Mouse (Mus musculus): ENCODE measurements at regions not wholly inside any gene's neighbourhood (a gene's known extent, or its start where the extent isn't known, plus 50 kb on each side); places are given as distances from the start of the nearest gene placed in this dataset.

GRCm38 (mm10) chr13:37468304-37469178 is 123.5 kb downstream of the Ly86 start:
- H3K27me3 ChIP-seq (ENCODE audit: control insufficient read depth, insufficient read depth, low read length), result no peaks in the 10 kb centered on the region; the same call in 1 of the 2 replicates
- H3K27ac ChIP-seq, result no peak overlapping the region
- H3K4me3 ChIP-seq (ENCODE audit: insufficient read depth in 1 of 2, low read depth in 2 of 2, low read length in 2 of 2), result no peak overlapping the region
- no peak overlapping the region for H3K4me2 ChIP-seq (ENCODE audit: low read depth)
- 56% methylated on average over 17 of the region's 17 CpGs for WGBS (ENCODE audit: insufficient replicate concordance)
- ATAC-seq (ENCODE audit: insufficient read depth), result no peak
- H3K36me3 ChIP-seq (replicated peaks; ENCODE audit: control insufficient read depth, insufficient read depth, low read depth), result no peaks in the 10 kb centered on the region
- H3K4me1 ChIP-seq (replicated peaks; ENCODE audit: control insufficient read depth in 2 of 2, insufficient read depth in 2 of 2, low read length in 1 of 2), result peaks cover 0 to 8% of the 10 kb centered on the region in 2 experiments; a peak in 1 of 4 replicates
- DNase-seq (ENCODE audit: low read depth in 3 of 3, low spot score in 3 of 3), result no peak
- no peaks in the 10 kb centered on the region for H3K9me3 ChIP-seq (ENCODE audit: control insufficient read depth, low read length)
- no peak for TF ChIP-seq CTCF (IDR thresholded peaks at IDR 0.05; ENCODE audit: low read depth)
- TF ChIP-seq EP300 (IDR thresholded peaks at IDR 0.05; ENCODE audit: low read depth), result no peak
- H3K9ac ChIP-seq (replicated peaks), result no peak overlapping the region

- DNase-seq (ENCODE audit: low read depth in 3 of 3, low spot score in 3 of 3) (no peak), ATAC-seq (ENCODE audit: insufficient read depth) (no peak)
- Histone ChIP-seq H3K4me2 (ENCODE audit: low read depth) (no peak overlapping the region), H3K4me3 (ENCODE audit: insufficient read depth in 1 of 2, low read depth in 2 of 2, low read length in 2 of 2) (no peak overlapping the region), H3K27ac (no peak overlapping the region), H3K9ac (replicated peaks) (no peak overlapping the region), H3K27me3 (ENCODE audit: control insufficient read depth, insufficient read depth, low read length) (no peaks in the 10 kb centered on the region; the same call in 1 of the 2 replicates), H3K4me1 (replicated peaks; ENCODE audit: control insufficient read depth in 2 of 2, insufficient read depth in 2 of 2, low read length in 1 of 2) (peaks cover 0 to 12% of the 10 kb centered on the region in 2 experiments; a peak in 2 of 4 replicates), H3K36me3 (replicated peaks; ENCODE audit: control insufficient read depth, insufficient read depth, low read depth) (no peaks in the 10 kb centered on the region), H3K9me3 (ENCODE audit: control insufficient read depth, low read length) (no peaks in the 10 kb centered on the region)
- WGBS (ENCODE audit: insufficient replicate concordance), result 15% methylated on average over 11 of the region's 11 CpGs
- TF ChIP-seq CTCF (IDR thresholded peaks at IDR 0.05; ENCODE audit: low read depth) (no peak), EP300 (IDR thresholded peaks at IDR 0.05; ENCODE audit: low read depth) (no peak)
These were observed 125.4 kb downstream of the Ly86 start for GRCm38 (mm10) chr13:37470230-37470907.

GRCm38 (mm10) chr13:37473359-37473758 is 128.4 kb downstream of the Ly86 start:
- 82% methylated on average over 1 of the region's 1 CpGs for WGBS (ENCODE audit: insufficient replicate concordance)
- Histone ChIP-seq H3K4me3 (ENCODE audit: insufficient read depth in 1 of 2, low read depth in 2 of 2, low read length in 2 of 2) (no peak overlapping the region), H3K27ac (no peak overlapping the region), H3K9ac (replicated peaks) (no peak overlapping the region), H3K4me2 (ENCODE audit: low read depth) (no peak overlapping the region), H3K27me3 (ENCODE audit: control insufficient read depth, insufficient read depth, low read length) (no peaks in the 10 kb centered on the region; the same call in 1 of the 2 replicates), H3K9me3 (ENCODE audit: control insufficient read depth, low read length) (no peaks in the 10 kb centered on the region), H3K36me3 (replicated peaks; ENCODE audit: control insufficient read depth, insufficient read depth, low read depth) (no peaks in the 10 kb centered on the region), H3K4me1 (replicated peaks; ENCODE audit: control insufficient read depth in 2 of 2, insufficient read depth in 2 of 2, low read length in 1 of 2) (peaks cover 2 to 25% of the 10 kb centered on the region in 2 experiments; a peak in 2 of 4 replicates)
- ATAC-seq (ENCODE audit: insufficient read depth) (no peak), DNase-seq (ENCODE audit: low read depth in 3 of 3, low spot score in 3 of 3) (no peak)
- TF ChIP-seq CTCF (IDR thresholded peaks at IDR 0.05; ENCODE audit: low read depth) (no peak), EP300 (IDR thresholded peaks at IDR 0.05; ENCODE audit: low read depth) (no peak)

GRCm38 (mm10) chr13:37475804-37476203 is 130.8 kb downstream of the Ly86 start:
- Histone ChIP-seq H3K9me3 (ENCODE audit: control insufficient read depth, low read length) (no peaks in the 10 kb centered on the region), H3K4me3 (ENCODE audit: insufficient read depth in 1 of 2, low read depth in 2 of 2, low read length in 2 of 2) (no peak overlapping the region), H3K4me2 (ENCODE audit: low read depth) (no peak overlapping the region), H3K27ac (no peak overlapping the region), H3K4me1 (replicated peaks; ENCODE audit: control insufficient read depth in 2 of 2, insufficient read depth in 2 of 2, low read length in 1 of 2) (peaks cover 2 to 19% of the 10 kb centered on the region in 2 experiments; a peak in 2 of 4 replicates), H3K9ac (replicated peaks) (no peak overlapping the region), H3K36me3 (replicated peaks; ENCODE audit: control insufficient read depth, insufficient read depth, low read depth) (no peaks in the 10 kb centered on the region), H3K27me3 (ENCODE audit: control insufficient read depth, insufficient read depth, low read length) (no peaks in the 10 kb centered on the region)
- DNase-seq (ENCODE audit: low read depth in 3 of 3, low spot score in 3 of 3) (no peak), ATAC-seq (ENCODE audit: insufficient read depth) (no peak)
- 10% methylated on average over 3 of the region's 3 CpGs for WGBS (ENCODE audit: insufficient replicate concordance)
- TF ChIP-seq CTCF (IDR thresholded peaks at IDR 0.05; ENCODE audit: low read depth) (no peak), EP300 (IDR thresholded peaks at IDR 0.05; ENCODE audit: low read depth) (no peak)

Measured in liver, embryonic 14.5 days (tissue).